Comparison of ENCODE assay signal across 11 mouse cellular contexts in the genomic region with DNA sequence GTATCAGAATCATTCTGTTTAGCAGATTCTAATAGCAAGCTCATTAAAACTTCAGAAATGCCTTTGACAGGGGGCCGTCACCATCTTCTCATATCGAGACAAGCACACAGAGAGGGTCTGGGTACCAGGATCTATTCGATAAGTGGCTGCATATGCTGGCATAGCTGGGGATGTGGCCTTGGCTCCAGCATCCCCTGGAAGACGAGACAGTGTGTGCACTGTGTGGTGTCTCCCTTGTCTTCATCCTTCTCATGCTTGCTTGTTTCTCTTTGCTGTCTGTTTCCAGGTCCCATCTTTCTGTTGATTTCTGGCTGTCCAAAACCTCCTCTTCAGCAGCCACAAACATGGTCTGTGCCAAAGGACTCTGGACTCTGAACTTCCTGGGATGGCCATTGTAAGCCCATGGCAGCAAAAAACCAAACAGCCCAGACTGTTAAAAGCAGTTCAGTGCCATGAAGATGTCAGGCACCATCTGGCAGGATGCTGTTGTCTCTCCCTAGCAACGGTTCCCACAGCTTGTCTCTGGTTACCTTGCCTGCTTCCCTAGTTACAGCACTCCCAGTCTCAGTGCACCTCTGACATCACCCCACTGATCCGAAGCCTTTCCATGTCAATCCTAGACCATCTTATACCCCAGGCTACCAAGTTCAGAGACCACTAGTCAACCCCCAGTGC. TPM values are rescaled to one million over a fixed set of nuclear protein-coding genes. Genes with fewer than 3 reads are reported as not detected.
DNase-seq lines count a peak whose midpoint lies in the region; ATAC-seq and TF ChIP-seq lines count a peak whose summit lies in the region.
"Had no signal": no experiment of that assay in that cellular context is flagged by ENCODE, and none has a peak within 500 bp of the region (broad histone marks: within the 10 kb centered on the region; RNA-seq: fewer than 3 reads in every experiment).

No protein-coding gene starts in this region.

- H3K9me3 ChIP-seq in kidney, embryonic 16.5 days (ENCODE audit: low read length): no peaks in the 10 kb centered on the region
- no peaks in the 10 kb centered on the region for H3K9me3 ChIP-seq in hindbrain, embryonic 14.5 days (ENCODE audit: control insufficient read depth, low read length)
- no peaks in the 10 kb centered on the region for H3K9me3 ChIP-seq in midbrain, embryonic 12.5 days
- H3K9me3 ChIP-seq in intestine, embryonic 16.5 days (ENCODE audit: control insufficient read depth, low read length): no peaks in the 10 kb centered on the region

- no peaks in the 10 kb centered on the region; the same call in 1 of the 2 replicates for H3K27me3 ChIP-seq in kidney, adult 2 months (replicated peaks; ENCODE audit: control insufficient read depth, insufficient read depth, low read length)
- H3K27me3 ChIP-seq in kidney, embryonic 16.5 days (ENCODE audit: insufficient read depth, low read length): no peaks in the 10 kb centered on the region
- H3K27me3 ChIP-seq in hindbrain, embryonic 14.5 days (ENCODE audit: control insufficient read depth, insufficient read depth, low read length): no peaks in the 10 kb centered on the region
- no peaks in the 10 kb centered on the region for H3K27me3 ChIP-seq in midbrain, embryonic 12.5 days
- no peaks in the 10 kb centered on the region for H3K27me3 ChIP-seq in intestine, embryonic 16.5 days (replicated peaks; ENCODE audit: control insufficient read depth, insufficient read depth, low read length)

- H3K4me2 ChIP-seq in kidney, embryonic 16.5 days (replicated peaks; ENCODE audit: low read depth, low read length): no peak overlapping the region
- no peak overlapping the region for H3K4me2 ChIP-seq in hindbrain, embryonic 14.5 days (replicated peaks)
- H3K4me2 ChIP-seq in midbrain, embryonic 12.5 days (replicated peaks): no peak overlapping the region
- H3K4me2 ChIP-seq in intestine, embryonic 16.5 days (ENCODE audit: low read depth, low read length): no peak overlapping the region

- TF ChIP-seq CTCF in kidney, adult 2 months (conservative IDR thresholded peaks at IDR 0.05; ENCODE audit: insufficient read depth, insufficient read length, low read depth, low read length): no peak

- 73% methylated on average over 6 of the region's 6 CpGs for WGBS in kidney, adult 2 months
- 57% methylated on average over 6 of the region's 6 CpGs for WGBS in kidney, embryonic 16.5 days
- 71% methylated on average over 6 of the region's 6 CpGs for WGBS in hindbrain, embryonic 14.5 days
- WGBS in midbrain, embryonic 12.5 days: 82% methylated on average over 6 of the region's 6 CpGs
- 69% methylated on average over 6 of the region's 6 CpGs for WGBS in intestine, embryonic 16.5 days

- no peak overlapping the region for H3K4me3 ChIP-seq in kidney, adult 2 months (ENCODE audit: insufficient read depth, low read depth, low read length)
- H3K4me3 ChIP-seq in kidney, embryonic 16.5 days (ENCODE audit: low read length): no peak overlapping the region
- no peak overlapping the region for H3K4me3 ChIP-seq in hindbrain, embryonic 14.5 days (replicated peaks; ENCODE audit: low read length)
- H3K4me3 ChIP-seq in midbrain, embryonic 12.5 days: no peak overlapping the region
- no peak overlapping the region for H3K4me3 ChIP-seq in intestine, embryonic 16.5 days (ENCODE audit: low read length)
- H3K4me3 ChIP-seq: gastrocnemius, adult 2 months; myocyte had no signal

- no peaks in the 10 kb centered on the region for H3K36me3 ChIP-seq in kidney, adult 2 months (ENCODE audit: control insufficient read depth, insufficient read depth, low read length)
- H3K36me3 ChIP-seq in kidney, embryonic 16.5 days (ENCODE audit: insufficient read depth, low read length): no peaks in the 10 kb centered on the region
- no peaks in the 10 kb centered on the region for H3K36me3 ChIP-seq in hindbrain, embryonic 14.5 days (replicated peaks; ENCODE audit: control insufficient read depth, insufficient read depth)
- no peaks in the 10 kb centered on the region for H3K36me3 ChIP-seq in midbrain, embryonic 12.5 days
- H3K36me3 ChIP-seq in intestine, embryonic 16.5 days (ENCODE audit: control insufficient read depth, insufficient read depth, low read length): no peaks in the 10 kb centered on the region

- no peaks in the 10 kb centered on the region for H3K4me1 ChIP-seq in kidney, adult 2 months (ENCODE audit: control insufficient read depth, insufficient read depth, low read length)
- H3K4me1 ChIP-seq in kidney, embryonic 16.5 days (ENCODE audit: insufficient read depth, low read length): no peaks in the 10 kb centered on the region
- no peaks in the 10 kb centered on the region for H3K4me1 ChIP-seq in hindbrain, embryonic 14.5 days (replicated peaks; ENCODE audit: control insufficient read depth, insufficient read depth, low read length)
- no peaks in the 10 kb centered on the region for H3K4me1 ChIP-seq in midbrain, embryonic 12.5 days
- H3K4me1 ChIP-seq in intestine, embryonic 16.5 days (ENCODE audit: control insufficient read depth, insufficient read depth, low read length): no peaks in the 10 kb centered on the region

- no peak overlapping the region for H3K27ac ChIP-seq in kidney, adult 2 months (ENCODE audit: insufficient read depth, low read depth, low read length)
- H3K27ac ChIP-seq in kidney, embryonic 16.5 days (ENCODE audit: low read length): no peak overlapping the region
- H3K27ac ChIP-seq in hindbrain, embryonic 14.5 days: no peak overlapping the region
- H3K27ac ChIP-seq in midbrain, embryonic 12.5 days (replicated peaks): no peak overlapping the region
- no peak overlapping the region for H3K27ac ChIP-seq in intestine, embryonic 16.5 days (ENCODE audit: low read length)
- H3K27ac ChIP-seq: gastrocnemius, adult 2 months; liver, embryonic 14.5 days had no signal

- H3K9ac ChIP-seq in kidney, embryonic 16.5 days (replicated peaks; ENCODE audit: low read length): no peak overlapping the region
- H3K9ac ChIP-seq in hindbrain, embryonic 14.5 days: no peak overlapping the region
- H3K9ac ChIP-seq in midbrain, embryonic 12.5 days (replicated peaks): no peak overlapping the region
- no peak overlapping the region for H3K9ac ChIP-seq in intestine, embryonic 16.5 days (ENCODE audit: low read depth, low read length)
- H3K9ac ChIP-seq: liver, embryonic 14.5 days had no signal

- no peak for TF ChIP-seq POLR2A in kidney, adult 2 months (IDR thresholded peaks at IDR 0.05; ENCODE audit: low read depth, low read length)

- peak; percentile 41 for DNase-seq in kidney, adult 2 months
- peak; percentile 39 to 59 for DNase-seq in cerebellum, adult 18-20 months
- no peak for DNase-seq in hindbrain, embryonic 14.5 days (ENCODE audit: low spot score)
- no peak for DNase-seq in thymus, adult 18-20 months
- no peak for DNase-seq in heart, adult 18-20 months
- DNase-seq: gastrocnemius, adult 2 months had no signal

- no peak for ATAC-seq in kidney, embryonic 16.5 days (ENCODE audit: low FRiP score, low TSS enrichment)
- ATAC-seq in hindbrain, embryonic 14.5 days (ENCODE audit: low FRiP score): peak; percentile 79
- peak; percentile 54; the same call in 1 of the 2 replicates for ATAC-seq in midbrain, embryonic 12.5 days (ENCODE audit: low FRiP score, low read depth)
- no peak for ATAC-seq in intestine, embryonic 16.5 days

RNA-seq across cellular contexts. Expression of a gene that starts 56.5 kb away (rescaled TPM):
- polyA plus RNA-seq in kidney, adult 2 months (2012; rRNA removed): 16.7 and 17.8 TPM in 2 replicates
- polyA plus RNA-seq in kidney, embryonic 16.5 days (2015; fragmentation: Nextera tagmentation; extraction: Ambion mirVana): 8.9 and 9.0 TPM in 2 replicates
- 25.0 and 31.1 TPM in 2 replicates for polyA plus RNA-seq in hindbrain, embryonic 14.5 days (2014; fragmentation: Nextera tagmentation; extraction: Ambion mirVana)
- 8.7 and 12.6 TPM in 2 replicates for polyA plus RNA-seq in midbrain, embryonic 12.5 days (2016; fragmentation: Nextera tagmentation; extraction: Ambion mirVana)
- polyA plus RNA-seq in intestine, embryonic 16.5 days (2015; fragmentation: Nextera tagmentation; extraction: Ambion mirVana): 8.9 and 9.5 TPM in 2 replicates
- total RNA-seq in heart, adult 18-20 months (2021): 10 to 100 TPM; 21.3 to 25.3 TPM
- polyA plus RNA-seq: myocyte had no signal

Comparison
In these comparisons a context has a peak if more than half of its experiments do, and no peak if none do; other contexts are left out.
1. DNase-seq: peak in kidney, adult 2 months (single experiment) and cerebellum, adult 18-20 months (2 of 2); none in hindbrain, embryonic 14.5 days (single experiment), thymus, adult 18-20 months (0 of 2) and heart, adult 18-20 months (0 of 2).
2. ATAC-seq: peak in hindbrain, embryonic 14.5 days (single experiment) and midbrain, embryonic 12.5 days (single experiment); none in kidney, embryonic 16.5 days (single experiment) and intestine, embryonic 16.5 days (single experiment).